Mouse (Mus musculus): Measurements from ENCODE around the gene Mast1. TPM values are rescaled to one million over a fixed set of nuclear protein-coding genes. Genes with fewer than 3 reads are reported as not detected.

Gene Mast1
- polyA plus RNA-seq, 1 experiment from 2014 or later = 0.34 TPM

GRCm38 (mm10) chr8:84973079-84973478 lies 35.9 kb upstream of the Mast1 start:
- Histone ChIP-seq H3K4me2 (replicated peaks; ENCODE audit: low read depth, low read length) (no peak overlapping the region), H3K9ac (replicated peaks; ENCODE audit: low read length) (no peak overlapping the region), H3K9me3 (ENCODE audit: low read length) (no peaks in the 10 kb centered on the region), H3K4me3 (ENCODE audit: low read length) (no peak overlapping the region), H3K27ac (ENCODE audit: low read length) (no peak overlapping the region), H3K4me1 (ENCODE audit: insufficient read depth, low read length) (peaks cover 52% of the 10 kb centered on the region), H3K27me3 (ENCODE audit: insufficient read depth, low read length) (no peaks in the 10 kb centered on the region), H3K36me3 (ENCODE audit: insufficient read depth, low read length) (peaks cover 36% of the 10 kb centered on the region)
- no peak for ATAC-seq (ENCODE audit: low FRiP score, low TSS enrichment)
- 88% methylated on average over 1 of the region's 1 CpGs for WGBS

- Histone ChIP-seq H3K9me3 (ENCODE audit: low read length) (no peaks in the 10 kb centered on the region), H3K27ac (ENCODE audit: low read length) (no peak overlapping the region), H3K4me2 (replicated peaks; ENCODE audit: low read depth, low read length) (peak overlapping the region; percentile 82), H3K27me3 (ENCODE audit: insufficient read depth, low read length) (no peaks in the 10 kb centered on the region), H3K9ac (replicated peaks; ENCODE audit: low read length) (peak overlapping the region; percentile 75), H3K36me3 (ENCODE audit: insufficient read depth, low read length) (peaks cover 36% of the 10 kb centered on the region), H3K4me3 (ENCODE audit: low read length) (peak overlapping the region; percentile 57), H3K4me1 (ENCODE audit: insufficient read depth, low read length) (peaks cover 41% of the 10 kb centered on the region)
- no peak for ATAC-seq (ENCODE audit: low FRiP score, low TSS enrichment)
- 72% methylated on average over 5 of the region's 5 CpGs for WGBS
Observed at GRCm38 (mm10) chr8:84970913-84971312, 33.8 kb upstream of the Mast1 start.

- H3K4me1 ChIP-seq (ENCODE audit: insufficient read depth, low read length) = peaks cover 37% of the 10 kb centered on the region
- H3K27me3 ChIP-seq (ENCODE audit: insufficient read depth, low read length) = no peaks in the 10 kb centered on the region
- peak overlapping the region; percentile 57 for H3K4me3 ChIP-seq (ENCODE audit: low read length)
- WGBS = 5% methylated on average over 21 of the region's 21 CpGs
- H3K36me3 ChIP-seq (ENCODE audit: insufficient read depth, low read length) = peaks cover 36% of the 10 kb centered on the region
- H3K27ac ChIP-seq (ENCODE audit: low read length) = peak overlapping the region; percentile 89
- H3K9ac ChIP-seq (replicated peaks; ENCODE audit: low read length) = peak overlapping the region; percentile 75
- peak overlapping the region; percentile 82 for H3K4me2 ChIP-seq (replicated peaks; ENCODE audit: low read depth, low read length)
- no peaks in the 10 kb centered on the region for H3K9me3 ChIP-seq (ENCODE audit: low read length)
- ATAC-seq (ENCODE audit: low FRiP score, low TSS enrichment) = no peak
Observed at GRCm38 (mm10) chr8:84970135-84970790, 33.1 kb upstream of the Mast1 start.

- peak; percentile 72 for ATAC-seq (ENCODE audit: low FRiP score, low TSS enrichment)
- WGBS = under 1% methylated on average over 56 of the region's 56 CpGs
- Histone ChIP-seq H3K27me3 (ENCODE audit: insufficient read depth, low read length) (no peaks in the 10 kb centered on the region), H3K9ac (replicated peaks; ENCODE audit: low read length) (peak within 1 kb of the TSS; percentile 75), H3K4me1 (ENCODE audit: insufficient read depth, low read length) (peaks cover 37% of the 10 kb centered on the region), H3K36me3 (ENCODE audit: insufficient read depth, low read length) (peaks cover 32% of the 10 kb centered on the region), H3K27ac (ENCODE audit: low read length) (peak within 1 kb of the TSS; percentile 89), H3K9me3 (ENCODE audit: low read length) (no peaks in the 10 kb centered on the region), H3K4me3 (ENCODE audit: low read length) (peak within 1 kb of the TSS; percentile 57), H3K4me2 (replicated peaks; ENCODE audit: low read depth, low read length) (peak within 1 kb of the TSS; percentile 82)
Observed at GRCm38 (mm10) chr8:84969241-84970134, 32.3 kb upstream of the Mast1 start, which contains the start of the genes Gm49661, Prdx2 and Rnaseh2a. Gene Gm49661 (minus strand): TSS chr8:84969433. Gene Prdx2 (plus strand): TSS chr8:84969587. Gene Rnaseh2a (minus strand): TSS chr8:84969767.

GRCm38 (mm10) chr8:84968650-84969049 lies 31.5 kb upstream of the Mast1 start:
- whole genome bisulfite sequencing = 9% methylated on average over 2 of the region's 2 CpGs
- H3K4me3 ChIP-seq (ENCODE audit: low read length) = peak overlapping the region; percentile 57
- ATAC-seq (ENCODE audit: low FRiP score, low TSS enrichment) = no peak
- peaks cover 25% of the 10 kb centered on the region for H3K36me3 ChIP-seq (ENCODE audit: insufficient read depth, low read length)
- peak overlapping the region; percentile 89 for H3K27ac ChIP-seq (ENCODE audit: low read length)
- H3K9ac ChIP-seq (replicated peaks; ENCODE audit: low read length) = peak overlapping the region; percentile 75
- H3K9me3 ChIP-seq (ENCODE audit: low read length) = no peaks in the 10 kb centered on the region
- H3K4me2 ChIP-seq (replicated peaks; ENCODE audit: low read depth, low read length) = peak overlapping the region; percentile 82
- no peaks in the 10 kb centered on the region for H3K27me3 ChIP-seq (ENCODE audit: insufficient read depth, low read length)
- H3K4me1 ChIP-seq (ENCODE audit: insufficient read depth, low read length) = peaks cover 33% of the 10 kb centered on the region

- ATAC-seq (ENCODE audit: low FRiP score, low TSS enrichment) = no peak
- Histone ChIP-seq H3K4me1 (ENCODE audit: insufficient read depth, low read length) (peaks cover 33% of the 10 kb centered on the region), H3K4me2 (replicated peaks; ENCODE audit: low read depth, low read length) (no peak overlapping the region), H3K9me3 (ENCODE audit: low read length) (no peaks in the 10 kb centered on the region), H3K4me3 (ENCODE audit: low read length) (no peak overlapping the region), H3K27me3 (ENCODE audit: insufficient read depth, low read length) (no peaks in the 10 kb centered on the region), H3K36me3 (ENCODE audit: insufficient read depth, low read length) (peaks cover 18% of the 10 kb centered on the region), H3K27ac (ENCODE audit: low read length) (no peak overlapping the region), H3K9ac (replicated peaks; ENCODE audit: low read length) (no peak overlapping the region)
- WGBS = 88% methylated on average over 13 of the region's 13 CpGs
Observed at GRCm38 (mm10) chr8:84967532-84968304, 30.6 kb upstream of the Mast1 start.

- H3K9me3 ChIP-seq (ENCODE audit: low read length) = no peaks in the 10 kb centered on the region
- WGBS = 39% methylated on average over 3 of the region's 3 CpGs
- H3K4me2 ChIP-seq (replicated peaks; ENCODE audit: low read depth, low read length) = no peak overlapping the region
- H3K36me3 ChIP-seq (ENCODE audit: insufficient read depth, low read length) = peaks cover 9% of the 10 kb centered on the region
- ATAC-seq (ENCODE audit: low FRiP score, low TSS enrichment) = 0 out of 2 replicates have a peak, but pooled peaks have one; percentile 1
- peak overlapping the region; percentile 25; the same call in 1 of the 2 replicates for H3K27ac ChIP-seq (ENCODE audit: low read length)
- H3K4me1 ChIP-seq (ENCODE audit: insufficient read depth, low read length) = peaks cover 33% of the 10 kb centered on the region
- H3K9ac ChIP-seq (replicated peaks; ENCODE audit: low read length) = no peak overlapping the region
- H3K4me3 ChIP-seq (ENCODE audit: low read length) = no peak overlapping the region
- H3K27me3 ChIP-seq (ENCODE audit: insufficient read depth, low read length) = no peaks in the 10 kb centered on the region
Observed at GRCm38 (mm10) chr8:84966603-84967002, 29.4 kb upstream of the Mast1 start.

GRCm38 (mm10) chr8:84965731-84966291 lies 28.7 kb upstream of the Mast1 start:
- under 1% methylated on average over 41 of the region's 41 CpGs for WGBS
- H3K27ac ChIP-seq (ENCODE audit: low read length) = peak overlapping the region; percentile 67

GRCm38 (mm10) chr8:84963952-84964351 lies 26.8 kb upstream of the Mast1 start:
- Histone ChIP-seq H3K9ac (replicated peaks; ENCODE audit: low read length) (no peak overlapping the region), H3K27ac (ENCODE audit: low read length) (no peak overlapping the region), H3K9me3 (ENCODE audit: low read length) (no peaks in the 10 kb centered on the region), H3K27me3 (ENCODE audit: insufficient read depth, low read length) (no peaks in the 10 kb centered on the region), H3K4me2 (replicated peaks; ENCODE audit: low read depth, low read length) (no peak overlapping the region), H3K36me3 (ENCODE audit: insufficient read depth, low read length) (peaks cover 9% of the 10 kb centered on the region; the same call in 1 of the 2 replicates), H3K4me1 (ENCODE audit: insufficient read depth, low read length) (peaks cover 22% of the 10 kb centered on the region), H3K4me3 (ENCODE audit: low read length) (no peak overlapping the region)
- 89% methylated on average over 4 of the region's 4 CpGs for WGBS
- no peak for ATAC-seq (ENCODE audit: low FRiP score, low TSS enrichment)

More at GRCm38 (mm10) chr8:84965731-84966291, 28.7 kb upstream of the Mast1 start:
- Histone ChIP-seq H3K4me3 (ENCODE audit: low read length) (peak overlapping the region; percentile 64), H3K9ac (replicated peaks; ENCODE audit: low read length) (peak overlapping the region; percentile 70), H3K4me1 (ENCODE audit: insufficient read depth, low read length) (peaks cover 28% of the 10 kb centered on the region), H3K36me3 (ENCODE audit: insufficient read depth, low read length) (peaks cover 3% of the 10 kb centered on the region; the same call in 1 of the 2 replicates), H3K9me3 (ENCODE audit: low read length) (no peaks in the 10 kb centered on the region), H3K4me2 (replicated peaks; ENCODE audit: low read depth, low read length) (peak overlapping the region; percentile 90), H3K27me3 (ENCODE audit: insufficient read depth, low read length) (no peaks in the 10 kb centered on the region)
- ATAC-seq (ENCODE audit: low FRiP score, low TSS enrichment) = peak; percentile 89

All from kidney, embryonic 16.5 days (tissue).